Mouse (Mus musculus) midbrain, embryonic 10.5 days (tissue): Measurements from ENCODE around the gene Hspb2. TPM values are rescaled to one million over a fixed set of nuclear protein-coding genes. Genes with fewer than 3 reads are reported as not detected.

Experiments used
- DNase-seq: peaks from one replicate; pipeline ENCODE4 v3.0.0-alpha.2; 2017; ENCODE audit warnings: low spot score
- H3K27ac ChIP-seq: fragments of 300-500 bp; sonication (generic); replicated peaks from 2 replicates; pipeline ENCODE4 v1.5.1; 2016; ENCODE audit warnings: mild to moderate bottlenecking
- H3K27me3 ChIP-seq: fragments of 300-500 bp; sonication (generic); 2 replicates; pipeline ENCODE4 v1.6.1; 2016; ENCODE audit warnings: low read depth, mild to moderate bottlenecking; ENCODE audit not compliant: poor library complexity, severe bottlenecking
- H3K36me3 ChIP-seq: fragments of 300-500 bp; sonication (generic); 2 replicates; pipeline ENCODE4 v1.6.1; 2016; ENCODE audit warnings: mild to moderate bottlenecking, moderate library complexity
- H3K4me1 ChIP-seq: fragments of 300-500 bp; sonication (generic); 2 replicates; pipeline ENCODE4 v1.6.1; 2016
- H3K4me3 ChIP-seq: fragments of 300-500 bp; sonication (generic); 2 replicates; pipeline ENCODE4 v1.5.1; 2016; ENCODE audit warnings: mild to moderate bottlenecking, moderate library complexity
- H3K9me3 ChIP-seq: fragments of 300-500 bp; sonication (generic); replicated peaks from 2 replicates; pipeline ENCODE4 v1.6.1; 2016; ENCODE audit warnings: mild to moderate bottlenecking
- WGBS: fragments of 180-500 bp; shearing (Covaris S2); methylation state at CpG from one replicate; pipeline ENCODE4 v1.1.7; 2016; 5-methylcytosine and 5-hydroxymethylcytosine counted together
- polyA plus RNA-seq: library from polyadenylated mRNA; unstranded; fragments of >200 nt; fragmentation: Nextera tagmentation; extraction: Ambion mirVana; gene quantifications from 2 replicates; pipeline ENCODE4 v1.2.1, GENCODE M21; 2016

Hspb2 gene
- polyA plus RNA-seq, 1 experiment from 2014 or later, result 0.33 TPM

DNA sequence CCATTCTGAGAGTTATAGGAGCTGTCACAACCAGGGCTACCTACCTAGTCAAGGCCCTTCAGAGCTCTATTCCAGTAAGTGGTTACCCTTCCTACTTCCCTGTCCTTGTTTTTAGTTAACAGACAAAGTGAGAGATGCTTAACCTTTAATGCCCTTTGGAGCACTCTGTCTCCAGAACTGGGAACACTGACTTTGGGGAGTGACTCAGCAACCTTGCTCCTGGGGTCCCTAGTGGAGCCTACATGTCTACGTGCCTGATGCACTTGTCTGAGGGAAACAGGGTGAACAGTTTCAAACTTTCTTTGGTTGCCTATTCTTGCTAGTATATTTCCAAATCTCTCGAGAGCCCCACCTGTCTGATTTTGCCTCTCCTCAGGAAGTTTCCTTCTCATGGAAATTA, 9.4 kb downstream of the Hspb2 start:
- Histone ChIP-seq H3K9me3 (no peaks in the 10 kb centered on the region), H3K4me1 (peaks cover 23% of the 10 kb centered on the region), H3K27ac (no peak overlapping the region), H3K36me3 (no peaks in the 10 kb centered on the region), H3K27me3 (peaks cover 41% of the 10 kb centered on the region), H3K4me3 (no peak overlapping the region)
- WGBS, result 73% methylated on average over 2 of the region's 2 CpGs
- no peak for DNase-seq

DNA sequence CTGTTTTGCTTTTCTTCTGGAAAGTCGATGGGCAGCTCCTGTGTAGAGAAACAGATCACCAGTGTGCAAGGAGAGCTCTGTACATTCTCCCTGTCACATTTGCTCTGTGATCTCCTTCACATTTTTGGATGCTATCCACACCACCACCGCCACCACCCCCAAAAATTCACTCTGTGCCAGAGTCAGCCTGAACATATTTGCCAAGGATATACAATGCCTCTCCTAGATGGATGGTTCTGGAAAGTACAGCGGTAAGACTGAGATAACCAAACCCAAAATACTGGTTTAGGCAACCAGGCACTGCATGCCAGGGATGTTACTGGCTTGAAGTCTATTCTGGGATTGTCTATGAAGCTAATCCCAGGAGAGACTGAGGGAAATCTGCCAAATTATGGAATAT, 9.9 kb downstream of the Hspb2 start:
- WGBS, result 86% methylated on average over 3 of the region's 3 CpGs
- Histone ChIP-seq H3K27me3 (peaks cover 40% of the 10 kb centered on the region), H3K4me1 (peaks cover 23% of the 10 kb centered on the region), H3K4me3 (no peak overlapping the region), H3K27ac (no peak overlapping the region), H3K9me3 (no peaks in the 10 kb centered on the region), H3K36me3 (no peaks in the 10 kb centered on the region)
- no peak for DNase-seq

- no peak for DNase-seq
These were observed 11.0 kb downstream of the Hspb2 start for GRCm38 (mm10) chr9:50740867-50741784.

DNA sequence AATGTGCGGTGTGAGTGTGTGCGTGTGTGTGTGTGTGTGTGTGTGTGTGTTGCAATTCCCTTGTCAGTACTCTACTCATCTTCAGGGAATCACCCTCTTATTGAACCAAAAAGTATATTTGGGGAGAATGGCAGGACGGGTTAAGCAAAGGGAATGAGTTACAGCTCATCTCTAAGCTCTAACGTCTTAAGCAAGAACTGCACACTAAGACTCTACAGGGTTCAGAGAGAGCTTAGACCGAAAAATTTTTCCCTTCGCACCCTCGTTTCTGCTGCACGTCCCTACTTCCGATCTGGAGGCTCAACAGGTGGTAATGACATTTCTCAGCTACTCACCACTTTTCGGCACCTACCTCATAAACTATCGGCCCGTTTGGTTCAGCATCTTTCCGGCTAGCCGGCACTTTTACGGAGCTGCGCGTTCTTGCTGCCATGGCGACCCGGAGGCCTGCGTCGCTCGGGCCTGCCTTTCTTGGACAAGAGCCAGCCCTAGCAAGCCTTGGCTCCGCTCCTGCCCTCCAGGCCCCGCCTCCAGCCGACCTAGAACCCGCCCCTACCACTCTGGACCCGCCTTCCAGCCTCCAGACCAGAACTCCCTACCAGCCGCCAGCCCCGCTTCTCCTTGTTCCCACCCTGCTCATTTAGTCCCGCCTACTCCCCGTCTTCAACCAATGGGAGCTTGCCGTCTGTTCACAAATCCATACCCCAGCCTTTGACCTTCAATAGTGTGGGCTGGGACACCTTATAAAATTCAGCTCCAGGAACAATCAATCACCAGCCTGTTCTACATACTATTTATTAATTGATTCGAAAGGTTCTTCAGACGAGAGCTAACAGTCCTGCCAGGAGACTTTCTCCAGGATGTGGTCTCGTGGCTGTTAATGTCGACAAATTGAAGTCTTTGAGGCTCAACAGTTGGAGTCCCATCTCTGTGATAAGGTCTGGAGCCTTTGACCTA, 13.0 kb downstream of the Hspb2 start, which contains the start of gene Dixdc1:
Gene Dixdc1, minus strand, starts transcription at position 604 of the 957 bp plus-strand sequence.
- DNase-seq, result peak; percentile 93
- H3K27ac ChIP-seq, result peak within 1 kb of the TSS; percentile 33; the same call in 1 of the 2 replicates
- WGBS, result 15% methylated on average over 36 of the region's 36 CpGs

More at GRCm38 (mm10) chr9:50740867-50741784, 11.0 kb downstream of the Hspb2 start:
- Histone ChIP-seq H3K9me3 (no peaks in the 10 kb centered on the region), H3K4me1 (peaks cover 18% of the 10 kb centered on the region), H3K27me3 (peaks cover 29% of the 10 kb centered on the region), H3K36me3 (no peaks in the 10 kb centered on the region), H3K4me3 (no peak overlapping the region), H3K27ac (no peak overlapping the region)
- WGBS, result 87% methylated on average over 14 of the region's 14 CpGs

GRCm38 (mm10) chr9:50734989-50735388, 17.2 kb downstream of the Hspb2 start:
- Histone ChIP-seq H3K4me3 (0 out of 2 replicates have a peak overlapping the region, but pooled peaks have one; percentile 23), H3K27ac (no peak overlapping the region), H3K9me3 (no peaks in the 10 kb centered on the region), H3K4me1 (peaks cover 35% of the 10 kb centered on the region), H3K27me3 (peaks cover 17% of the 10 kb centered on the region), H3K36me3 (no peaks in the 10 kb centered on the region)
- WGBS, result 10% methylated on average over 9 of the region's 9 CpGs
- peak; percentile 47 for DNase-seq

More for the DNA sequence above, 13.0 kb downstream of the Hspb2 start, which contains the start of gene Dixdc1:
- peaks cover 14% of the 10 kb centered on the region for H3K27me3 ChIP-seq
- H3K9me3 ChIP-seq, result no peaks in the 10 kb centered on the region
- H3K36me3 ChIP-seq, result no peaks in the 10 kb centered on the region
- peak within 1 kb of the TSS; percentile 53 for H3K4me3 ChIP-seq
- peaks cover 15% of the 10 kb centered on the region for H3K4me1 ChIP-seq

DNA sequence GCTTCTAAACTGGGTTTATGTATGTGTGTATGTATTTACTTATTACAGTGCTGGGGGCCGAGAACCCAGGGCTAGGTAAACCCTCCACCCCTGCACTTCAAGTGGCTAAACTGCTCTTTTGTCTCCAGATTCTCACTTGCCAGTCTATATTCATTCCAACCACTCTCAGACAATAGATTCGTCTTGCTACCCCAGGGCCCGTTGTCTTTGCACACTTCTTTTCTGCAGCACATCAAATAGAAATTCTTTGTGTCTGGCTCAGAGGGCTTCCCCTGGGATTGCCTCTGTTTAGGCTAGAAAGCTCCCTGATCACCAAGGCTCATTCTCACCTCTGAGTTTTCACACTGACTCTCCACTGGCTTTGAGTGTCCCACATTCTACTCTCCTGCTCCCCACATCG, 19.6 kb downstream of the Hspb2 start:
- Histone ChIP-seq H3K4me1 (peaks cover 38% of the 10 kb centered on the region), H3K27me3 (peaks cover 19% of the 10 kb centered on the region), H3K9me3 (no peaks in the 10 kb centered on the region), H3K36me3 (no peaks in the 10 kb centered on the region), H3K27ac (peak overlapping the region; percentile 72), H3K4me3 (no peak overlapping the region)
- peak; percentile 27 for DNase-seq
- WGBS, result 9% methylated on average over 4 of the region's 4 CpGs

DNA sequence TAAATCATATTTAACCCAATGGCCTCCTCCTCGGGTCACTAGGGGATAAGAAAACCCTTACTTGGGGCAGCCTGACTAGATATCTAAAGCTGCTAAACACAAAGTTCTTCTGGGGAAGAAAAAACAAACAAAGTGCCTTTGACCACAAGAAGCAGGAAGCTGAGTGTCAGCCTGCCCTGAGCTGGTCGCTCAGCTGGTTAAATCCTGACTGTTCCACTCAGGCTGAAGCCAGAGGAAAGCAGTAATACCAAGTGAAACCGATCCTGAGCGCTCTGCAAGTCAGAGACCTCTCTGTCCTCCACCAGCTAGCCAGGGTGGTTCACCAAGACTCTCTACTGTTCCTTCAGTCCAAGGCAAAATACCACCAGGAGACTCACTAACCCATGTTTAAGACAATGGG, 22.6 kb downstream of the Hspb2 start:
- Histone ChIP-seq H3K9me3 (no peaks in the 10 kb centered on the region), H3K36me3 (no peaks in the 10 kb centered on the region), H3K4me1 (peaks cover 61% of the 10 kb centered on the region), H3K4me3 (no peak overlapping the region), H3K27ac (no peak overlapping the region), H3K27me3 (peaks cover 17% of the 10 kb centered on the region)
- WGBS, result 56% methylated on average over 4 of the region's 4 CpGs
- DNase-seq, result no peak

GRCm38 (mm10) chr9:50727925-50728651, 24.1 kb downstream of the Hspb2 start:
- peaks cover 17% of the 10 kb centered on the region for H3K27me3 ChIP-seq
- no peaks in the 10 kb centered on the region for H3K36me3 ChIP-seq
- under 1% methylated on average over 45 of the region's 45 CpGs for WGBS
- peak; percentile 86 for DNase-seq
- no peaks in the 10 kb centered on the region for H3K9me3 ChIP-seq
- peak overlapping the region; percentile 88 for H3K27ac ChIP-seq
- H3K4me1 ChIP-seq, result peaks cover 63% of the 10 kb centered on the region
- H3K4me3 ChIP-seq, result peak overlapping the region; percentile 71

DNA sequence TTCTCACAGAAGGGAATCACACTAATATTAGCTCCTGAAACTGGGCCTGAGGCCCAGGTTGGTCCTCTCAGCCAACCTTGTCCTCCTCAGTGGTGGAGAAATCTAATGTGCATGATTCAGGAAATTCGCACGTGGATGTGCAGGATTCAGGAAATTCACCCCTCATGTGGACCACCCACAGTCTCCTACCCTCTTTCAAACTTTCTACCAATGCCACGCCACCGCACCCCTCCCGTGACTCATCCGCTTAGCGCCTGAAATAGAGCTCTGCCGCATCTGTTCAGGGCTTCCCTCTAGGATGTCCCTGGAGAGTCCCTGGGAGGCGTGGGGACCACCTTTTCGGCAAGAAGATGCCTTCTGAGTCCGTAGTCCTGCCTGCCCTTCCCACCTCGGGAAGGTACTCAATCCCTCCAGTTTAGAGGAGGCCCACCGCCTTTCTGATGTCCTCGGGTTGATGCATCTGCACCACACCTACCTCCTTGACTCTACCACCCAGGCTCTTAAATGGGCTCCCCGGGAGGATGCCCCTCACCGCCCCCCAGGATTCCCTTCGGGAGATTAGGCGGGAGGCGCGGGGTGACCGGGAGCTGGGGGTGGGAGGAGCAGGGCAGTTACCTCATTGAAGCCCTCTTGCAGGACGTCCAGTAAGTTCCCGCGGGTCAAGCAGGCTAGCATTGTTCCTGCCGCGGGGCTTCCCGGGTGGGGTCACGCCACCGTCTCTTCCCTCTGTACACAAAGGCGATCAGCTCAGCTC, 24.8 kb downstream of the Hspb2 start:
- H3K27ac ChIP-seq, result peak overlapping the region; percentile 88
- no peak for DNase-seq
- WGBS, result 2% methylated on average over 30 of the region's 30 CpGs
- peaks cover 60% of the 10 kb centered on the region for H3K4me1 ChIP-seq
- H3K9me3 ChIP-seq, result no peaks in the 10 kb centered on the region
- H3K27me3 ChIP-seq, result peaks cover 17% of the 10 kb centered on the region
- H3K4me3 ChIP-seq, result peak overlapping the region; percentile 71
- H3K36me3 ChIP-seq, result no peaks in the 10 kb centered on the region

GRCm38 (mm10) chr9:50725921-50726590, 26.1 kb downstream of the Hspb2 start:
- Histone ChIP-seq H3K9me3 (no peaks in the 10 kb centered on the region), H3K36me3 (no peaks in the 10 kb centered on the region), H3K27me3 (peaks cover 17% of the 10 kb centered on the region), H3K4me3 (peak overlapping the region; percentile 71), H3K27ac (peak overlapping the region; percentile 88), H3K4me1 (peaks cover 62% of the 10 kb centered on the region)
- peak; percentile 23 for DNase-seq
- 50% methylated on average over 8 of the region's 8 CpGs for WGBS
